Mouse (Mus musculus): ENCODE data around the gene Lhcgr.

Gene Lhcgr

GRCm38 (mm10) chr17:88703112-88703511 lies 88.7 kb downstream of the Lhcgr start:
- DNase-seq (ENCODE audit: low read depth), result no peak

GRCm38 (mm10) chr17:88702345-88702744 lies 89.4 kb downstream of the Lhcgr start:
- DNase-seq (ENCODE audit: low read depth), result no peak

- DNase-seq (ENCODE audit: low read depth), result no peak
These were observed 90.9 kb downstream of the Lhcgr start for GRCm38 (mm10) chr17:88700901-88701300.

GRCm38 (mm10) chr17:88696656-88697333 lies 95.0 kb downstream of the Lhcgr start:
- DNase-seq (ENCODE audit: low read depth), result no peak

- DNase-seq (ENCODE audit: low read depth), result no peak
These were observed 103.6 kb downstream of the Lhcgr start for GRCm38 (mm10) chr17:88688226-88688625.

GRCm38 (mm10) chr17:88675310-88676309 lies 116.2 kb downstream of the Lhcgr start:
- no peak for DNase-seq (ENCODE audit: low read depth)

- no peak for DNase-seq (ENCODE audit: low read depth)
These were observed 121.0 kb downstream of the Lhcgr start for GRCm38 (mm10) chr17:88670800-88671199.

- no peak for DNase-seq (ENCODE audit: low read depth)
These were observed 121.9 kb downstream of the Lhcgr start for GRCm38 (mm10) chr17:88669921-88670320.

GRCm38 (mm10) chr17:88668452-88668851 lies 123.3 kb downstream of the Lhcgr start, which contains the start of gene Gtf2a1l:
TSS of gene Gtf2a1l (plus strand) at chr17:88668660.
- no peak for DNase-seq (ENCODE audit: low read depth)
